Mouse (Mus musculus): ENCODE results near the gene Aebp2. TPM values are rescaled to one million over a fixed set of nuclear protein-coding genes. Genes with fewer than 3 reads are reported as not detected.
"Not testable (repeated sequence)": the region's sequence is repeated elsewhere in the genome, so short reads cannot be mapped to it uniquely, and the experiment has no call there.

Aebp2 gene
- polyA plus RNA-seq, 1 experiment from 2014 or later, result 11.8 TPM

DNA sequence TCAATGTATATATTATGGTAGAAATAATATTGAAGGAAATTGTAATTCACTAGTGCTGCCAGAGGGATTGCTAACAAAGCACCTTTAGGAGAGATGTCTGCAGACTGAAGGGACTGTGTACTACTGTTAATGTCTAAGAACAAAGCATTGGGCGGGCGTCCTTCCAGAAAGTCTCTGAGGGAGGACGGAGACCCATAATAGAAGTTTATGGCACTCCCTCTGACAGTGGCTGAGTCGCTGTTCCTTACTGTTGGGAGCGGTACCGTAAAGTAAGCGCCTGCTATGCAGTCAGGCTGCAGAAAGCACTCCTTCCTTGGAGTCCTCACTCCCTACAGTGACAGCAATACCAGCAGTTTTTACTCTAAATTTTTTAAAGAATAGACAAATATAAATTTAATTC, 29.5 kb downstream of the Aebp2 start:
- H3K27me3 ChIP-seq (ENCODE audit: control insufficient read depth, insufficient read depth, low read length), result no peaks in the 10 kb centered on the region
- no peaks in the 10 kb centered on the region for H3K9me3 ChIP-seq (ENCODE audit: control insufficient read depth, low read length)
- no peak overlapping the region for H3K4me3 ChIP-seq (ENCODE audit: low read depth, low read length)
- H3K36me3 ChIP-seq (ENCODE audit: control insufficient read depth, insufficient read depth, low read length), result peaks cover 2% of the 10 kb centered on the region; the same call in 1 of the 2 replicates
- 43% methylated on average over 7 of the region's 7 CpGs for WGBS
- no peaks in the 10 kb centered on the region for H3K4me1 ChIP-seq (ENCODE audit: control insufficient read depth, insufficient read depth, low read length)
- no peak overlapping the region for H3K9ac ChIP-seq (ENCODE audit: low read length)
- H3K4me2 ChIP-seq (ENCODE audit: low read depth), result no peak overlapping the region
- no peak for DNase-seq (ENCODE audit: low spot score)
- ATAC-seq (ENCODE audit: insufficient read depth, low FRiP score, low TSS enrichment), result no peak
- H3K27ac ChIP-seq (ENCODE audit: low read depth, low read length), result no peak overlapping the region

DNA sequence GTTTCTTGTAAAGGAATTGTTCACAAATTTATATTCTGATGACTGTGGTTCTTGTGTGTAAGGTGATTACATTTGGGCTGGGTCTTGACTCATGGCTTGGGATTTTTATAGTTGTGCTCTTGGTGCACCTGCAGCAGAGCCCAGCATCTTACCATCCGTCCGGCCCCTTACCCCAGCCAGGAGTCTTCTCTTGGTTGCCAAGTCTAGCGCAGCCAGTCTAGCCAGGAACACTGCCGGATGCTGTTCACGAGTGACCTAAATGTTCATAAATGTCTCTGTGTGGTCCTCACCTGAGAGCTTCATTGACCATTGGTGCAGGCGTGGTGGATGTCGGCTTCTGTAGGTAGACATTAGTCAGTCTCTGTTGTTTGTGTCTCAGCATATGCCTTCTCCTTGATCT, 33.0 kb downstream of the Aebp2 start:
- H3K9me3 ChIP-seq (ENCODE audit: control insufficient read depth, low read length), result no peaks in the 10 kb centered on the region
- no peak for DNase-seq (ENCODE audit: low spot score)
- WGBS, result 97% methylated on average over 7 of the region's 7 CpGs

DNA sequence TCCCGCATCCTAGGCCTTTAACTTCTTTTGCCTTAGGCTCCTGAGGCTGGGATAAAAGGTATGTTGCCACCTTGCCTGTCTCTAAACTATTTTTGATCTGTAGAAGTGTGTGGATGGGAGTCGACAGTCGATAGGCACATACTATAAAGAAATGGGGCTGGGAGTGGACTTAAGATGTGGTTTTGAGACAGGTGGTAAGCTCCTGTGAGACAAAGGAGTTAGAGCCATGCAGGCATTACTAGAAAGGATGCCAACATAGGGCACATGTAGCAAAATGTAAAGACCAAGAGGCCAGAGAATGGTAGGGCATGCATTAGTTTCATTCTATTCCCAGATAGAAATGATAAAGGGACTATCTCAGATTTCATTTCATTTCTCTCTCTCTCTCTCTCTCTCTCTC, 34.5 kb downstream of the Aebp2 start:
- DNase-seq (ENCODE audit: low spot score) (no peak), ATAC-seq (ENCODE audit: insufficient read depth, low FRiP score, low TSS enrichment) (no peak)
- H3K4me2 ChIP-seq (ENCODE audit: low read depth), result no peak overlapping the region
- H3K4me3 ChIP-seq (ENCODE audit: low read depth, low read length), result no peak overlapping the region
- no peak overlapping the region for H3K27ac ChIP-seq (ENCODE audit: low read depth, low read length)
- WGBS, result 93% methylated on average over 3 of the region's 3 CpGs
- H3K4me1 ChIP-seq (ENCODE audit: control insufficient read depth, insufficient read depth, low read length), result no peaks in the 10 kb centered on the region
- no peaks in the 10 kb centered on the region for H3K27me3 ChIP-seq (ENCODE audit: control insufficient read depth, insufficient read depth, low read length)
- no peaks in the 10 kb centered on the region for H3K36me3 ChIP-seq (ENCODE audit: control insufficient read depth, insufficient read depth, low read length)
- no peak overlapping the region for H3K9ac ChIP-seq (ENCODE audit: low read length)
- no peaks in the 10 kb centered on the region for H3K9me3 ChIP-seq (ENCODE audit: control insufficient read depth, low read length)

More for the DNA sequence above, 33.0 kb downstream of the Aebp2 start:
- H3K36me3 ChIP-seq (ENCODE audit: control insufficient read depth, insufficient read depth, low read length), result no peaks in the 10 kb centered on the region
- no peak overlapping the region for H3K4me3 ChIP-seq (ENCODE audit: low read depth, low read length)
- H3K27me3 ChIP-seq (ENCODE audit: control insufficient read depth, insufficient read depth, low read length), result no peaks in the 10 kb centered on the region
- no peak for ATAC-seq (ENCODE audit: insufficient read depth, low FRiP score, low TSS enrichment)
- H3K9ac ChIP-seq (ENCODE audit: low read length), result no peak overlapping the region
- H3K4me1 ChIP-seq (ENCODE audit: control insufficient read depth, insufficient read depth, low read length), result no peaks in the 10 kb centered on the region
- no peak overlapping the region for H3K27ac ChIP-seq (ENCODE audit: low read depth, low read length)
- no peak overlapping the region for H3K4me2 ChIP-seq (ENCODE audit: low read depth)

DNA sequence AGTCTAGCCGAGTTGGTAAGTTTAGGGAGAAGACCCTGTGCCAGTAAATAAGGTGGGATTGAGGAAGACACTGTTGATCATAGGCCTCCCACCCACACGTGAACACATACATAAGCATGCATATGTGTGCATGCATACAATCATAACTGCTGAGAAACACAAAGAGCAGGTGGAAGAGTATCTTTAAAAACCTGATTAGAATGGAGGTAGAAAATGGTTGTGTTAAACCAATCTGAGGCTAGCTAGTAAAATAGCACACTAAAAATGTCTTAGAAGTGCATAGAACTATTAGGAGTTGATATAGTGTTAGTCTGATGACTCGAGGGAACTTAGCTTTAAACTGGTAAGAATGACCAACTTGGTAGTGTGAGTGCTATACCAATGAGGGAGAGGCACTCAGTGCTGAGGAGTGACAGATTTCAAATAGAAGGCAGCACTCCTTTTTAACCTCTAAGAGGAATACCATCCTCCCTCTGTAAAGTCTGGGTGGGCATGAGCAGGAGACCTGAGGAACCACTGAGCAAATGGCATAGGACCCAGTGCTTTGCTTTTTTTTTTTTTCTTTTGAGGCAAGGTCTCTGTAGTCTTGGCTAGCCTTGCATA, 35.6 kb downstream of the Aebp2 start:
- H3K9me3 ChIP-seq (ENCODE audit: control insufficient read depth, low read length), result no peaks in the 10 kb centered on the region
- no peak overlapping the region for H3K27ac ChIP-seq (ENCODE audit: low read depth, low read length)
- WGBS, result 87% methylated on average over 3 of the region's 3 CpGs
- no peak overlapping the region for H3K4me3 ChIP-seq (ENCODE audit: low read depth, low read length)
- H3K4me2 ChIP-seq (ENCODE audit: low read depth), result no peak overlapping the region
- DNase-seq (ENCODE audit: low spot score) (no peak), ATAC-seq (ENCODE audit: insufficient read depth, low FRiP score, low TSS enrichment) (no peak)
- H3K27me3 ChIP-seq (ENCODE audit: control insufficient read depth, insufficient read depth, low read length), result no peaks in the 10 kb centered on the region
- H3K4me1 ChIP-seq (ENCODE audit: control insufficient read depth, insufficient read depth, low read length), result no peaks in the 10 kb centered on the region
- H3K36me3 ChIP-seq (ENCODE audit: control insufficient read depth, insufficient read depth, low read length), result no peaks in the 10 kb centered on the region
- no peak overlapping the region for H3K9ac ChIP-seq (ENCODE audit: low read length)

DNA sequence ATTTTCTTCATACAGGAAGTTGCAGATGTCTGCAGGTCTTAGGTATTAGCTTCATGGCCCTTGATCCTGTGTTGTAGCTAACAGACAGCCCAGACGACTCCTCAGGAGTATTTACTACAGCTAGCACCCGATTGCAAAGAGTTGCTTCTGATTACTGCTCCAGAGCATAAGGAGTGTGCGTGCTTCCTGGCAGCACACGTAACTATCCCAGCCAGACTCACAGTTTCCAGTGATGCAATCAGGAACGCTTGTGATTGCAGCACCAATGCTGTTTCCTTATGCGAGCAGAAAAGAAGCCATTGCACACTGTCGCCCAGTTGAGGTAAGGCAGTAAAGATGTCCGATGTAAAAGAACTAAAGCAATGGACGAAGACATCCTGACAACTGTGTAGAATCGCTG, 38.6 kb downstream of the Aebp2 start:
- no peaks in the 10 kb centered on the region for H3K36me3 ChIP-seq (ENCODE audit: control insufficient read depth, insufficient read depth, low read length)
- no peak overlapping the region for H3K4me2 ChIP-seq (ENCODE audit: low read depth)
- no peak overlapping the region for H3K27ac ChIP-seq (ENCODE audit: low read depth, low read length)
- H3K4me3 ChIP-seq (ENCODE audit: low read depth, low read length), result no peak overlapping the region
- no peaks in the 10 kb centered on the region for H3K27me3 ChIP-seq (ENCODE audit: control insufficient read depth, insufficient read depth, low read length)
- no peaks in the 10 kb centered on the region for H3K9me3 ChIP-seq (ENCODE audit: control insufficient read depth, low read length)
- WGBS, result 92% methylated on average over 10 of the region's 10 CpGs
- H3K4me1 ChIP-seq (ENCODE audit: control insufficient read depth, insufficient read depth, low read length), result no peaks in the 10 kb centered on the region
- H3K9ac ChIP-seq (ENCODE audit: low read length), result no peak overlapping the region
- ATAC-seq (ENCODE audit: insufficient read depth, low FRiP score, low TSS enrichment) (no peak), DNase-seq (ENCODE audit: low spot score) (no peak)

- WGBS, result 85% methylated on average over 7 of the region's 7 CpGs
These were observed 39.3 kb downstream of the Aebp2 start for GRCm38 (mm10) chr6:140661777-140662176.

DNA sequence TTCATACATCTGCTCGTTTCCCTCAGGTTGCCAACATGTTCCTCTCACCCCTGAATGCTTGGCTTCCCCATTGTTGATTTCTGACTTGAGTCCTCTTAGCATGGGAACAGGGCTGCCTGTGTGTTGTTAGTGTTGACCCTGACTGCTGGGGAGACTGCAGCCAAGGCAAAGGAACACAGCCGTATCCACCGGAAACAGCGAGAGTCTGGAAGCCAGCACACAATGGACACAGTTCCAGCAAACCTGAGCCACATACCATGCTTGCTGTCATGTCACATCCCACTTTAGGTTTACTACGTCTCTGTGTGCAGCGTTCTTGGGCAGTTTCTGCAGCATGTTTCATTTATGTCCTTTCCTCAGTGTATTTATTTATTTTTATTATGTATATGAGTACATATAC, 39.8 kb downstream of the Aebp2 start:
- no peak for DNase-seq (ENCODE audit: low spot score)
- Histone ChIP-seq H3K27ac (ENCODE audit: low read depth, low read length) (no peak overlapping the region), H3K36me3 (ENCODE audit: control insufficient read depth, insufficient read depth, low read length) (no peaks in the 10 kb centered on the region), H3K4me2 (ENCODE audit: low read depth) (no peak overlapping the region), H3K4me1 (ENCODE audit: control insufficient read depth, insufficient read depth, low read length) (no peaks in the 10 kb centered on the region), H3K4me3 (ENCODE audit: low read depth, low read length) (no peak overlapping the region), H3K9ac (ENCODE audit: low read length) (no peak overlapping the region), H3K9me3 (ENCODE audit: control insufficient read depth, low read length) (no peaks in the 10 kb centered on the region), H3K27me3 (ENCODE audit: control insufficient read depth, insufficient read depth, low read length) (no peaks in the 10 kb centered on the region)
- 82% methylated on average over 6 of the region's 6 CpGs for WGBS
- ATAC-seq (ENCODE audit: insufficient read depth, low FRiP score, low TSS enrichment), result no peak

More at GRCm38 (mm10) chr6:140661777-140662176, 39.3 kb downstream of the Aebp2 start:
- no peaks in the 10 kb centered on the region for H3K27me3 ChIP-seq (ENCODE audit: control insufficient read depth, insufficient read depth, low read length)
- H3K4me3 ChIP-seq (ENCODE audit: low read depth, low read length), result no peak overlapping the region
- no peaks in the 10 kb centered on the region for H3K36me3 ChIP-seq (ENCODE audit: control insufficient read depth, insufficient read depth, low read length)
- no peak overlapping the region for H3K9ac ChIP-seq (ENCODE audit: low read length)
- no peak for DNase-seq (ENCODE audit: low spot score)
- no peak overlapping the region for H3K4me2 ChIP-seq (ENCODE audit: low read depth)
- no peak for ATAC-seq (ENCODE audit: insufficient read depth, low FRiP score, low TSS enrichment)
- H3K27ac ChIP-seq (ENCODE audit: low read depth, low read length), result no peak overlapping the region
- H3K9me3 ChIP-seq (ENCODE audit: control insufficient read depth, low read length), result no peaks in the 10 kb centered on the region
- H3K4me1 ChIP-seq (ENCODE audit: control insufficient read depth, insufficient read depth, low read length), result no peaks in the 10 kb centered on the region

DNA sequence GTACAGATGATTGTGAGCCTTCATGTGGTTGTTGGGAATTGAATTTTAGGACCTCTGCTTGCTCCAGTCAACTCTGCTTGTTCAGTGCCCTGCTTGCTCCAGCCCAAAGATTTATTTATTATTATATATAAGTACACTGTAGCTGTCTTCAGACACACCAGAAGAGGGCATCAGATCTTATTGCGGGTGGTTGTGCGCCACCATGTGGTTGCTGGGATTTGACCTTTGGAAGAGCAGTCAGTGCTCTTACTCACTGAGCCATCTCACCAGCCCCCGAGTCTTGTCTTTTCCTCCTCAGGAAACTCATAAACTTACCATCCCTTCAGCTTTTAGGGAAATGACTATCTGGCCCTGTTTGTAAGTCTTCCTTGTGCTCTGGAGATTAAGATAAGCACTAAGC, 40.2 kb downstream of the Aebp2 start:
- DNase-seq (ENCODE audit: low spot score); H3K4me2 ChIP-seq (ENCODE audit: low read depth); H3K4me1 ChIP-seq (ENCODE audit: control insufficient read depth, insufficient read depth, low read length); H3K9me3 ChIP-seq (ENCODE audit: control insufficient read depth, low read length); H3K27ac ChIP-seq (ENCODE audit: low read depth, low read length); H3K27me3 ChIP-seq (ENCODE audit: control insufficient read depth, insufficient read depth, low read length); H3K9ac ChIP-seq (ENCODE audit: low read length); H3K4me3 ChIP-seq (ENCODE audit: low read depth, low read length); H3K36me3 ChIP-seq (ENCODE audit: control insufficient read depth, insufficient read depth, low read length); ATAC-seq (ENCODE audit: insufficient read depth, low FRiP score, low TSS enrichment): not testable (repeated sequence)
- 60% methylated on average over 3 of the region's 3 CpGs for WGBS

- H3K27ac ChIP-seq (ENCODE audit: low read depth, low read length), result no peak overlapping the region
- WGBS, result 78% methylated on average over 5 of the region's 5 CpGs
- ATAC-seq (ENCODE audit: insufficient read depth, low FRiP score, low TSS enrichment), result no peak
These were observed 42.1 kb downstream of the Aebp2 start for GRCm38 (mm10) chr6:140664611-140665010.

More at GRCm38 (mm10) chr6:140664611-140665010, 42.1 kb downstream of the Aebp2 start:
- Histone ChIP-seq H3K4me3 (ENCODE audit: low read depth, low read length) (no peak overlapping the region), H3K27me3 (ENCODE audit: control insufficient read depth, insufficient read depth, low read length) (no peaks in the 10 kb centered on the region), H3K9ac (ENCODE audit: low read length) (no peak overlapping the region), H3K36me3 (ENCODE audit: control insufficient read depth, insufficient read depth, low read length) (no peaks in the 10 kb centered on the region), H3K4me1 (ENCODE audit: control insufficient read depth, insufficient read depth, low read length) (no peaks in the 10 kb centered on the region), H3K9me3 (ENCODE audit: control insufficient read depth, low read length) (no peaks in the 10 kb centered on the region), H3K4me2 (ENCODE audit: low read depth) (no peak overlapping the region)
- no peak for DNase-seq (ENCODE audit: low spot score)

Data from neural tube, embryonic 11.5 days (tissue).